Mouse (Mus musculus) brain, embryonic 18.5 days (tissue): ENCODE measurements at regions not wholly inside any gene's neighbourhood (a gene's known extent, or its start where the extent isn't known, plus 50 kb on each side); places are given as distances from the start of the nearest gene placed in this dataset.

Experiments used
- DNase-seq: peaks from one replicate; pipeline ENCODE4 v3.0.0-alpha.2; 2012; ENCODE audit warnings: low read depth, low spot score

DNA sequence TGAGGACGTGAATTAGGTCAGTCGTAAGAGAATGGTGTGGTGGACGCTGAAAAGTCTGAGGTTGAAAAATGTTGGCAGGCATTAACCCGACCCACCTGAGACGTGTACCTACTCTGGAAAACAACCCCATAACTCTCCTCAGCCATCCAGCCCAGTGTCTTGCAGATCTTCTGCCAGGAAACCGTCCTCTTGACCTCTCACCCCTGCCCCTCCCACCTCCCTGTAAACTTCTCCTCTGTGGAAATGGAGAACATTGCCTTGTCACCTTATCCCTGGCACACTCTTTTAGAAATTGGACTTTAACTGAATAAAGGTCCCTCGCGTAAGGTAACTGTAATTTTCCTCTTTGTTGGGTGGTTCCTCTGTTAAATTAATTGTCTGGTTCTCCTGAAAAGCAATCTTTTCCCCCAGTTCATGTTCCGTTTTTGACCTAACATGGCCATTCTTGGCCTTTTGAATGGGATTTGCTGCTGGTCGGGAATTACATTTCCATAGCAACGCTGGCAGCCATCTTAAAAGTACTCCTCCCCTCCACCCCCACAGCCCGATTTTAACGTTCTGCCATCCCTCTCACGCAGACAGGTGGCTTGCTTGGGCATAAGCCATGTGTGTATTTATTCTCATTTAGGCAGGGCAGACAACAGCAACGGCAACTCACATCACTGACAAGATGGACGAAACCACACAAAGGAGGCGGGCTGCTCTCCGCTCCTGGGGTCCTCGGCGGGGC, 196.8 kb upstream of the 4931429L15Rik start:
- DNase-seq: no peak

DNA sequence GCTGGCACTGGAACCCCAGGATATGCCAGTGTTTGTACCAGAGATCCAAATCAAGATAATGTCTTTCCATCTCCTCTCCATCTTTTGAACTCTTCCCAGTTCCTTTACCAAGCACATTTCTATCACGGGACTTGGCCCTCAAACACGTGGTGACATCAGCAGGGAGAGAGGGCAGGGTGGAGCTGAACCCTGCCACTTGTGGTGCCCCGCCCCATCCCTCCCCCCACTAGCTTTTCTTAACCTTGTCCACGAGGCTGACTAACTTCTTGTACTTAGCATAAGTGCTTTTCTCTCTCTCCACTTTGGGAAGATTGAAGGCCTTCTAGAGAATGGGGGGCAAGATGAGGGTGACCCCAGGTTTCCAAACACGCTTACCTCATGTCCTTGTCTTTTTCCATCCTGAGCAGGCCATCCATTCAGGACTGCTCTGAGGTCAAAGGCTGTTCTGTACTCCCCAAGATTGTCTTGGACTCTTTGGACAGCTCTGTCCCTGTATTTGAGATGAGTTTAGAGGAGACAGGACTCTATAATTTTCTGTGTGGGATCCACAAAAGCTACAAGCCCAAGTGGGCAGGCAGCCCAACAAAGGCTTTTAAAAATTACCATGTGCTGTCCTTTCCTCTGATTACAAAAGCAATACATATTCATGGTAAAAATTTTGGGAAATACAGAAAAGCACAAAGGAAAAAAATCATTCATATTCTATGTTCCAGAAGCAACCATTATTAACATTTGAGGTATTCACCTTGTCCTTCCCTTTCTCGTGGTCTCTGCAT, 192.7 kb upstream of the 4931429L15Rik start:
- DNase-seq: no peak

DNA sequence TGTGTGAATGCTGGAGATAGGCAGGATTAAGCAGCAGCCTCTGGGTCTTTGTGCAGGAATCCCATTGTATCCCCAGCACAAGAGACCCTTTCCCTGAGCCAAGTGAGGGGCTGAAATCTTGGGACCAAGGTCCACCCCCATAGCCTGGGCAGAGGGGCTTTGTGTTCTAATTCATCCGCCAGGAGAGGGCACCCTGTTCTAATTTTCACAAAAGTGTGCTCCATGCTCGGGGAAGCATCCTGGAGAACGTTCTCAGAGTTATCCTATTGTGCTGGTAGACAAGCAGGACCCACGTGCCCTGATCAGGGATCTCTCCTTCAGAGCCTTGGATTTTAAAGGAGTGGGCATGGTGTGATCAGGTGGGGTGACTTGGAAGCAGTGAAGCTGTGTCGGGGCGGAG, 191.5 kb upstream of the 4931429L15Rik start:
- DNase-seq: no peak

DNA sequence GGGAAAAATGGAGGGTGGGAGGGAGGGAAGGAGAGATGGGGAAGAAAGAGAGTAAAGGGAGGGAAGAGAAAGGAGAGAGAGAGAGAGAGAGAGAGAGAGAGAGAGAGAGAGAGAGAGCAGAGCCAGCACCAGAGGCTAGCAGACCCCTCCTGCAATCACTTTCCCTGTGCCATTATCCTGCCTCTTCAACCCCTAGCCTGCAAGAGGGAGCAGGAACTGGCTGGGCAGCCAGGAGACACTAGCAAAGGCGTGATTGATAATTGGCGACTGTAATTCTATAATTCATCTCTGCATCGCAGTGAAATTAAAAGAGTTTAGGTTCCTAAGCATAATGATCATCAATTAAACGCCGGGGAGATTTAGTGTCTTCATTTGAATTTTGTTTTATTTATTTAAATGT, 190.1 kb upstream of the 4931429L15Rik start:
- DNase-seq: no peak

DNA sequence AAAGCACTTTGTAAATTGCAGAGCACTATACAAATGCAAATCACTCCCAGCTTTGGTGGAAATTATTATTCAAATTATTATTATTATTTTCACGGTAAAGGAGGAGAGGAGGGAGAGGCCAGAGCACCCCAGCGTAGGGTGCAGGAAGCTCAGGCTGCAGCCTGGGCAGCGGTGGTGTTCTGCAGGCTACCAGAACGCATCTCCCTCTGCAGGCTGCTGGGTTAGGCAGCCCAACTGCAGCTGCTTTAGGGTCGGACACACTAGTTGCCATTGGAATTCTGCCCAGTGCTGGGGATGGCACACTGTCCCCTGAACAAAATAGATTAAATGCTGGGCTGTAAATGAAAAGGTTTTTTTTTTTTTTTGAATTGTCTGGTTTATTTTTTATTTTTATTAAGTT, 189.7 kb upstream of the 4931429L15Rik start:
- DNase-seq: no peak

DNA sequence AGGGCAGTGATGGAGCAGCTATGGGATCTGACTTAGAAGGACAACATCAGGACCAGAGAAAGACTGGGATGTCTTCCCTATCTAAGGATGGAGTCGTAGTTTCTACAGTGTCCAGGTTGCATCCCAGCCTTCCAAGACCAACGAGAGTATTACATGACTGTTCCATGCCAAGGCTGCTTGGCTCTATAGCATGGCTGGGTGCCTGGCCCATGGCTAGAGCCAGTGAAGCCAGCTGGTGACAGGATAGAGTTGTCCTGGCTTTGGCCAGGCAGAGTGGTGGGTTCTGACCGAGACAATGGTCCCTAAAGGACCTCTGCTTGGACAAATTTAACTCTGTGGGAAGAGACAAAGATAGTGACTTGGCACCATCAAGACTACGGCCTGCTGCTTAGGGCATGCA, 187.2 kb upstream of the 4931429L15Rik start:
- no peak for DNase-seq

DNA sequence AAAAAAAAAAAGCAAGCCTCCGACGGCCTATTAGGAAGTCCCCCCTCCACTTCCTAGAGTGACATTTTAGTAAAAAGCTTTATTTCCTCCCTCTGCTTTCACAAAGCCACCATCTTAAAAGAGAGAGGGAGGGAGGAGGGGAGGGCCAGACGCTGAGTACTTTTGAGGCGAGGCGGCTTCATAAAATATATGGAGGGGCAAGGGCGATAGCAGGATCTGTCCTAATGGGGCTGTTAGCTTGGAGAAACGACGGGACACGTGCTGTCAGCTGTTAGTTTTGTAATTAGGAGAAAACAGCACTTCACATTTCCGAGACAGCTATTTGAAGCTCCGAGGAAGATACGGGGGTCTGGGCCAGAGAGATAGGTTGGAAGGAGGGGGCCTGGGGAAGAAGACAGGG, 184.8 kb upstream of the 4931429L15Rik start:
- DNase-seq: no peak

DNA sequence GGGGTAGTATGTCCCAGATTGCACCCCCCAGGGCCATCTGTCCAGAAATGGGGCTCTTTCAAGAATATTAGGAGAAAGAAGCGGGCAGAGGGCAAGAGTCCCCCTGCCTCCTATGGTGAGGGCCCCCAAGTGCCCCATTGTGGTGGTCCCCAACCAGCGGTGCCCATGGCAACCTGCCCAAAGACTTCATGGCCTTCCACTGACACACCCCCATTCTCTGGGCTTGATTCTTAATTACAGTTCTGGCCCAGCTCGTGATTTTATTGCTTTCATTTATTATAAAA, 184.3 kb upstream of the 4931429L15Rik start:
- DNase-seq: no peak

DNA sequence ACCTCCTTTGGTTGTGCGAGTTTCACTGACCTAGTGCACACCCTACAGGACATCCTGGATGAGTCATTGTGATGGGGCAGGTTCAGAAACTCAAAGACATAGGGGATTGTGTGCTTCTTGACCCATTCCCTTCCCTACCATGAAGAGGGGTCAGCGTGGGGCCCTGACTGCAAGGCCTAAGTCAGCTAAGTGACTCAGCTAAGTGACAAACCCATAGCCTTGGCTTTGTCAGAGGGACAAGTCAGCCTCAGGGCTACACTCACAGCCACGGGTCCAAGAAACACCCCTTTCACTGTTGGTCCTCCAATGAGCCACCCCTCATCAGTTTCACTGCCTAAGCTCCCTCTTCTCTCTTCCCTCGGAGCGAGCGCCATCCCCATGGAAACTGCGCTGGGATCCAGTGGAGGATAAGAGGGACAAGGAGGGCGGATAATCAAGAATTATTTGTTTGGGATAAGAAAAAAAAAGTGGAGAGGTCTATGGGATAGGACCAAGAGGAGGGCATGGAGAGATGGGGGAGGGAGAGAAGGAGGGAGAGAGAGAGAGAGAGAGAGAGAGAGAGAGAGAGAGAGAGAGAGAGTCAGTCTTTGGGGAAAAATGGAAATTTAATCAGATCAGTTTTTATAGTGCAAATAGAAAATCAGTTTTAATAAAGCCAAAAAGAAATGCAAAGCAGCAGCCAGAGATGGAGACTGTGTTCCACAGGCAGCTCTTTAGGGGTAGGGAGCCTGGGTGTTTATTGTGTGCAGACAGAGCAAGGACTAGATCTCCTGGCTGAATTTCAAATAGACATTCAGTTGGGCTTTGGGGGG, 183.7 kb upstream of the 4931429L15Rik start:
- DNase-seq: no peak

DNA sequence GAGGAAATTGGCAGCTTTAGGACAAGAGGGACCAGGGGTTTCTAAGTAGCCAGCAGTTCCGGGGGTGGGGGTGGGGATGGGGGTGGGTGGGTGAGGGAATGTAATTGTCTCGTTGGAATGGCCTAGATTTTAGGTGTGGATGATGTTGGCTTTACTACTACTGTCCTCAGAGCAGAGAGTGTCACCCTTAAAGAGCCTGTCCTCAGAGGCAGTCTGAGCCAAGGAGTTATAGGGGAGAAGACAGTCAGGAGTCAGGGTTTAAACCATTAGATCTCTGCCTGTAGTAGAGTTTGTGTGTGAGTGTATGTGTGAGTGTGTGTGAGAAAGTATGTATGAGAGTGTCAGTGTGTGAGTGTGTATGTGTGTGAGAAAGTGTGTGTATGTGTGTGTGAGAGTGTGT, 179.6 kb upstream of the 4931429L15Rik start:
- no peak for DNase-seq

DNA sequence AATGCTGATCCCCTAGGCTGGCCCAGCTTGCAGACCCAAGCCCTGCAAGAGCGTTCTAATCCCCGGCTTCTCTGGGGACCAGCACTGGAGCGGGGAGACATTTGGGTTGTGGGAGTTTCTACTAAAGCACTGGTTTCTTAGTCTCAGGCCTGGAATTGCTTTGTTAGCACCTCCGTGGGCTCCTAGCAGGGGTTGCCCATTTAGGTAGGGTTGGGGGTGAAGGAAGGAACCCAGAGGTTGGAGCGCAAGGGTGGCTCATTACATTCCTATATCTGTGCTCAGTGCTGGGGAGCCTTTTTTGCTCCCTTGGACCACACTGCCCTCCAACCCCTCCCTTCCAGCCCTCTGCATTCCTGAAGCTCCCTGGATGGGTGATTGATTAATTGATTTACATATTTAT, 179.1 kb upstream of the 4931429L15Rik start:
- DNase-seq: no peak

DNA sequence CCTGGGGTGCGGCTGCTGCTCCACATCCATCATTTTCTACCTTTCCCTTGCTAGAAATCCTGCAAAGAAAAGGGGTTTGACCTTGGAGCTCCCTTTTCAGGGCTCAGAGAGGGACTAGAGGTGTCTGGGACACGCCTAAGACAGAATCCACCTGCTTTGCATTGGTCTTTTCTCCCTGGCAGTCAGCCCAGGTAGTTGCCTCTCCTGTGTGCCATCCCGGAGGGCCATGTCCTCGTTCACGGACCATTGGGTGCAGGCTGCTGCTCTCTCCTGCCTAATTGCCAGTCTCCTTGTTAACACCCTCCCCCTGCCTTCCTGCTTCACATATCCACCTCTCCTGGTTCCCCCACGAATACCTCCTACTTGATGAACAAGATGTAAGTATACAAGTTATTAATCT, 175.5 kb upstream of the 4931429L15Rik start:
- DNase-seq: no peak

DNA sequence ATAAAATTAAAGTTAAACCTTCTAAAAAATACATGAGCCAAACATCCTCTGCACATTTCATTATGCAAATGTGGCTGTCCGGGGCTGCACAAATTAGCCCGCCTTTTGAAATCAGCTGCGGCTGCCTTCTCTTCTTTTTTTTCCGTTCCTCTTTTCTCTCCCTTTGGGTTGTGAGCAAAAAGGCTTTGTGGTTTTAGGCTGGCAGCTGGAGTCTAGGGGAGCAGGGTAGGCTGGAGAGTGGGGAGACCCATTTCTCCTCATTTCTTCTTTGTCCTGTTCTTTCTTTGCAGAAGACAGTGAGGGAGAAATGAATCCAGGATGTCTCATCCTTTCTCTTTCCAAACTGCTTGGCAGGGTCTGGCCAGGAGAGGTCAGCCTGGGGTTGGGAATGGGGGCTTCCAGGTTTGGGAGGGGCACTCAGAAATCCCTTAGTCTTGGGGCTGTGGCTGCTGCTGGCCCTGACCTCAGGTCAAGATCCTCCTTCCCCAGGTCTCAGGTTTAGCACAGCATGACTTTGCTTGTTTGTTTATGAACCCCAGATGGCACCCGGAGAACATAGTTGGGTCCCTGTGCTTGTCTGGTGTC, 163.2 kb upstream of the 4931429L15Rik start:
- no peak for DNase-seq

DNA sequence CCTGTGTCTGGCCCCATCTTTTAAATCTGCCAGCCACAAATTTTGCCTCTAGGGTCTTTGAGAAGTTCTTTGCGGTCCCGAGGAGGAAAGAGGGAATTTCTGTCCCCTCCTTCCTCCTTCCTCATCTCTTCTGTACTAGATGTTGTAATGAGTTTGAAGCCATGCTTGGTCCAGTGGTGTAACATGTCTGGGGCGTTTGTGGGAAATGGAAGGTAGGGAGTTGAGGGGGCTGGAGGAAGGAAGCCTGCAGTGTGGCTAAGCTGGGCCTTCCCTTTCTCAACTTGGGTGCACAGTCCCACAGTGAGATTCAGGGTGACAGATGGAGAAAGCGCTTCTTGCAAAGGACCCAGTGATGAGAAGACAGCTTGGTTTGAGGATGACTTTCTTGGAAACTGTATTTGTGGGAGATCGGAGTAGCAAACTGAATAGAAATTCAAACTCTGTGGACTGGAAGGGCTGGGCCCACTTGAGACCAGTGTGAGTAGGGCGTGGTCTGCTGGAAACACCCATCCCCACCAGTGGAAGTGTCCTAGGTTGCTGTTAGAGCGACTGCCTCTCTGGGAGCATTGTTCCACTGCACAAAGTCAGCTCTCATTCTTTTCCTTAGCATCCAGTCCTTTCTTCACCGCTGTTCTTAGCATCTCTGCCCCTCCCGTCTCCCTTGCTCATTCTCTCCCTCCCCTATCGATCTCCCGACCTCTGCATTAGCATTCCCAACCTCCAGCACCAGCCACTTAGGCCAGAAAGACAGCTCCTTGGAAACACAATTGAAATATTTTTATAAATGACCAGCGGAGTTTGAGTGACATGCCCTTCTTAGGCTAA, 162.5 kb upstream of the 4931429L15Rik start:
- no peak for DNase-seq

DNA sequence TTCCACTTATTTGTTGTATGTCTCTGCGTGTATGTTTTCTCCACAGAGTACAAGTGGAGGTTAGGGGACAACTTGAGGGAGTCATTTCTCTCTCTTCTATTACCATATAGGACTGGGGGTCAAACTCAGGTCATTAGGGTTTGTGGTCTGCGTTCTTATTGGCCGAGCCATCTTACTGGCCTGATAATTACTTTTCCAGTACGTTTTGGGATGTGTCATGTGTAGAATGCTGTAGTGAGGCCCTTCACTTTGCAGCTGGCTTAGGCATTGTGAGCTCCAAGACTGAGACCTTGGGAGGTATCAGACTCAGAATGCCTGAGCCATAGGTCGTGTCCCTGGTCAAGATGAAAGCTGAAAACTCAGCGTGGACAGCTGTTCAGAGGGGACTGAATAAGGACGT, 161.7 kb upstream of the 4931429L15Rik start:
- no peak for DNase-seq

DNA sequence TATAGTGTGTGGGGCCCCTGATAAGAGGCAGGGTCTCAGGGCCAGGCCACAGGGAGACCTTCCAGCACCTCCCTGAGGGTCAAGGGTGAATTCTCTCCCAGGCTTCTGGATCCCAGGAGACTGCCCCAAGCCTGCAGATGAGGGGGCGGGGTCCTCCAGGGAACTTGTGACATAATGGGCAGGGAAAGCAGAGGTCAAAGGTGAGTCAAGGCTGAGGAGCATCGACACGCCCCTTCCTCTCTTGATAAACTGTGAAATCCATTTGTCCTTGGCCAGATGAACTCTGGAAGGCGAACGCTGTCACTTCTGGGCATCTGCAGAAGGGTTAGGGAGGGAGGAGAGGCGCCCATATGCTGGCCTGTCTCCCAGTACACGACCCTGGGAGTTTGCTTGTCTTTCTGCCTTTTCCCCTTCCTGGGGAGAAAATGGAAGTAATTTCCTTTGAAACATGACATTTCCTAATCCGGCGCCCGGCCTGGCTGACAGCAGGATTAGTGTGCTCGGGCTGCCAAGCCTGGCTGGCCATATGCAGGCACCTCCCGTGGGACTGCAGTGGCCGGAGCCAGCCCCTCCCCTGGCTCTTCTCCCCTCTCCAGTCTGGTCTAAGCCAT, 160.4 kb upstream of the 4931429L15Rik start:
- no peak for DNase-seq

DNA sequence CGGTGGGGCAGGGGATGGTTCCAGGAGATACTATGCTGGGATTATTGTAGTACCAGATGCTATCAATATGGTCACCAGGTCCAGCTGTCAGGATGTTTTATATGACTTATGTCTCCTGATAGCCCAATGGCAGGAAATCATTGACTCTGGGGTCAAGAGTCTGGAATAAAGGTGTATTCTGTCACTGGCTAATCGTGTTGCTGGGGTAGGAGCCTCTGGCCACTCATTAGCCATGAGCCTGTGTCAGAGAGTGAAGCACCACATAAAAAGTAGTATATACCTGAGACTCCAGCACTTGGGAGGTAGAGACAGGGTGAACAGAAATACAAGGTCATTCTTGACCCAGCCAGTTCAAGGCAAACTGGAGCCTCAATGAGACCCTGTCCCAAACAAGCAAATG, 158.8 kb upstream of the 4931429L15Rik start:
- DNase-seq: no peak

DNA sequence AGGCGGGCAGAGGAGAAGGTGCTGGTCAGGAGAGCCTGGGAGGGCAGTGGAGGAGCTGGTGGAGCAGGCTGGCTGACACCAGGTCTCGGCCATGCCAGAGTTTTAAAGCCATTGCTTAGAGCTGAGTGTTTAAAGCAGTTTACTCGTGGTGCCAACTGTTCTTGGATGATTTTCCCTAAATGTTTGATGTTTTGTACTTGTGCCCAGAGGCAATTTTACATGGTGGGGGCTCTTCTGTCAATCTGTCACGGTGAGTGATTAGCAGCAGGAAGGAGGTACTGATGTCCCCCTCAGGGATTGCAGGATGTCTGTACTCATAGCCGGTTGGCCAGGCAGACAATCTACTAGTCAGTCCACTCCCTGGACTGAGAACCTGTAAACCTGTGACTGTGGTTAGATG, 156.7 kb upstream of the 4931429L15Rik start:
- no peak for DNase-seq

DNA sequence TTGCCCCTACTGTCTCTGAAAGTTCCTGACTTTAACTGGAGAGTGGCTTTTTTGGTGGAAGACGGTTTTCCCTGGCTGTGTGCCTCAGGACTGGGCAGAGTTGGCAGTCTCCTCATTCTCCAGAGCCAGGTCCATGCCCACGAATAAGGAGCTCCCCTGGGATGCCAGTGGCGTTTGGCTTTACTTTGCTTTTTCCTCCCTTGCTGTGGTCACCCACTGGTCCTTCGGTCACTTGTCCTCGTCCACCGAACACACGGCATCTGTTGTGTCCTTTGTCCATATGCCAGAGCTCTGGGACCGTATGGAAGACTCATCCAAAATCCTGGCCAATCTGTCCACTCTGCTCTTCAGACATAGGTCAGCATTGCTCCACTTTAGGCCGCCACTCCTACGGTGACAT, 153.9 kb upstream of the 4931429L15Rik start:
- no peak for DNase-seq

DNA sequence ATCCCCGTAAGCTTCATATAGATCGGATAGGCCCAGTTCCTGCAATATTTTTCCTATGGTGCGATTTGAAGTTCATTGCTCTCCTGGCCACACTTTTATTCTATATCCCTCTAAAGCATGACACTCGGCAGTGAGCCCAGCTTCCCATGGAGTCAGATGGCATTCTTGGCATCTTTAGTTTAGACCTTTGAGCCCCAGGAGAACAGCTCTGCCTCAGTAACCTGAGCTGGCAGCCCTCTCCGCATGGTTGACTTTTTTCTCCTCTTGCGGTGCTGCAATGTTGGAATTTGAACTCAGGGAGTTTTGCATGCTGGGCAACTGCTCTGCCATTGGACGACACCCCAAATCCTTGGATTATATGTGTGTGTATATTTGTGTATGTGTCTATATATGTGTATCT, 149.7 kb upstream of the 4931429L15Rik start:
- no peak for DNase-seq

DNA sequence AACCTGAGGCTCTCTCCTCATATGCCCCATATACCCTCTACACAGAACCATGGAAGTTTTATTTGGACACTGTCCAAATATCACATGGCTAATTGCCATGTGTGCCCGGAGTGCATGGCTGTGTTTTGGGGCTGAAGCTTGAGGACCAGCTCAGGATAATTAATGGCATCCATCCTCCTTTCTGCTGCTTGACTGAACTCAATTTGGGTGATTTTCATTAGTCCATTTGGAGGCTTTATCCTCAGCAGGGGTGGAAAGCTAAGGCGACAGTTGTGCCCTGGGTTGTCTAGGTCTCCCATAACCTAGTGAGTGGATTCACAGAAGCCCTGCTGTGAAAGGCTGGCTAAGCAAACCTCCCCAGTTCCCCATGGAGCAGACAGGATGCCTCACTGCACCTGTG, 148.5 kb upstream of the 4931429L15Rik start:
- DNase-seq: no peak
